Mouse (Mus musculus): ENCODE data around the gene Lmod1. TPM values are rescaled to one million over a fixed set of nuclear protein-coding genes. Genes with fewer than 3 reads are reported as not detected.
"Not testable (repeated sequence)": the region's sequence is repeated elsewhere in the genome, so short reads cannot be mapped to it uniquely, and the experiment has no call there.

The Lmod1 gene
- total RNA-seq, 4 experiments from 2014 or later, result 2.9 to 4.8 (median 3.5) TPM

GRCm38 (mm10) chr1:135361491-135361890, 36.9 kb downstream of the Lmod1 start:
- no peak for DNase-seq (ENCODE audit: low spot score in 2 of 2)

GRCm38 (mm10) chr1:135362115-135362514, 37.5 kb downstream of the Lmod1 start:
- DNase-seq (ENCODE audit: low spot score in 2 of 2), result no peak

GRCm38 (mm10) chr1:135363446-135363845, 38.8 kb downstream of the Lmod1 start:
- no peak for DNase-seq (ENCODE audit: low spot score in 2 of 2)

GRCm38 (mm10) chr1:135366380-135366779, 41.8 kb downstream of the Lmod1 start:
- no peak for DNase-seq (ENCODE audit: low spot score in 2 of 2)

GRCm38 (mm10) chr1:135367005-135367404, 42.4 kb downstream of the Lmod1 start:
- no peak for DNase-seq (ENCODE audit: low spot score in 2 of 2)

GRCm38 (mm10) chr1:135367595-135367994, 43.0 kb downstream of the Lmod1 start:
- no peak for DNase-seq (ENCODE audit: low spot score in 2 of 2)

GRCm38 (mm10) chr1:135368245-135368644, 43.6 kb downstream of the Lmod1 start:
- DNase-seq (ENCODE audit: low spot score in 2 of 2), result peak; percentile 77 to 82

GRCm38 (mm10) chr1:135368982-135369381, 44.4 kb downstream of the Lmod1 start:
- DNase-seq (ENCODE audit: low spot score in 2 of 2), result peak; percentile 52 to 53

- no peak for DNase-seq (ENCODE audit: low spot score in 2 of 2)
Measured at GRCm38 (mm10) chr1:135369415-135369814, 44.8 kb downstream of the Lmod1 start.

GRCm38 (mm10) chr1:135373171-135373677, 48.6 kb downstream of the Lmod1 start:
- DNase-seq (ENCODE audit: low spot score in 2 of 2), result no peak

GRCm38 (mm10) chr1:135374175-135374867, 49.7 kb downstream of the Lmod1 start:
- DNase-seq (ENCODE audit: low spot score in 2 of 2), result peak; percentile 38 to 46

GRCm38 (mm10) chr1:135374868-135375581, 50.4 kb downstream of the Lmod1 start, which contains the start of gene Shisa4:
Shisa4 (minus strand) TSS chr1:135375237.
- peak; percentile 62 to 66 for DNase-seq (ENCODE audit: low spot score in 2 of 2)

- peak; percentile 65 to 84 for DNase-seq (ENCODE audit: low spot score in 2 of 2)
Measured at GRCm38 (mm10) chr1:135378576-135378975, 54.0 kb downstream of the Lmod1 start.

GRCm38 (mm10) chr1:135379048-135379447, 54.4 kb downstream of the Lmod1 start:
- DNase-seq (ENCODE audit: low spot score in 2 of 2), result no peak

- DNase-seq (ENCODE audit: low spot score in 2 of 2), result no peak
Measured at GRCm38 (mm10) chr1:135380071-135380991, 55.7 kb downstream of the Lmod1 start.

- DNase-seq (ENCODE audit: low spot score in 2 of 2), result not testable (repeated sequence)
Measured at GRCm38 (mm10) chr1:135381560-135381959, 57.0 kb downstream of the Lmod1 start.

GRCm38 (mm10) chr1:135384171-135384570, 59.6 kb downstream of the Lmod1 start:
- no peak for DNase-seq (ENCODE audit: low spot score in 2 of 2)

- DNase-seq (ENCODE audit: low spot score in 2 of 2), result no peak
Measured at GRCm38 (mm10) chr1:135385161-135385560, 60.6 kb downstream of the Lmod1 start.

GRCm38 (mm10) chr1:135399466-135399865, 74.9 kb downstream of the Lmod1 start:
- no peak for DNase-seq (ENCODE audit: low spot score in 2 of 2)

- no peak for DNase-seq (ENCODE audit: low spot score in 2 of 2)
Measured at GRCm38 (mm10) chr1:135401452-135402110, 77.0 kb downstream of the Lmod1 start.

- DNase-seq (ENCODE audit: low spot score in 2 of 2), result no peak
Measured at GRCm38 (mm10) chr1:135405356-135405755, 80.7 kb downstream of the Lmod1 start.
